Mouse (Mus musculus) brain, adult 10 weeks (tissue): ENCODE measurements around the gene Fetub. TPM values are rescaled to one million over a fixed set of nuclear protein-coding genes. Genes with fewer than 3 reads are reported as not detected.

Experiments used
- polyA plus RNA-seq: library from polyadenylated mRNA; stranded (reverse); fragments of 350-450 nt; fragmentation: Illumina TruSeq; extraction: RNeasy Lipid Tissue Mini Kit (QIAGEN cat#74804); gene quantifications from one replicate; pipeline ENCODE4 v1.2.3, GENCODE M21; 2015; ENCODE audit warnings: low read depth, low replicate concordance

The Fetub gene
- polyA plus RNA-seq = not detected

GRCm38 (mm10) chr16:22918034-22918433 lies at the start of gene Fetub:
Fetub (plus strand) TSS chr16:22918334.

GRCm38 (mm10) chr16:22890683-22891510 lies 27.2 kb upstream of the Fetub start, which contains the start of gene Ahsg:
Ahsg (plus strand) TSS chr16:22891277.

GRCm38 (mm10) chr16:22950840-22951395 lies 32.8 kb downstream of the Fetub start, which contains the start of gene Hrg:
Hrg (plus strand) TSS chr16:22951072.

Other genes starting within 250 kb of the Fetub start
- gene Crygs, start 106.8 kb upstream of the Fetub start, polyA plus RNA-seq = not detected
- 16.6 TPM for gene Tbccd1, start 60.7 kb upstream of the Fetub start, polyA plus RNA-seq
- gene Dnajb11, start 60.5 kb upstream of the Fetub start, polyA plus RNA-seq = 62.1 TPM
- gene Ahsg, start 27.1 kb upstream of the Fetub start, polyA plus RNA-seq = 1.6 TPM
- gene Hrg, start 32.7 kb downstream of the Fetub start, polyA plus RNA-seq = not detected
- not detected for gene Kng2, start 111.1 kb downstream of the Fetub start, polyA plus RNA-seq
- 0.39 TPM for gene Kng1, start 139.5 kb downstream of the Fetub start, polyA plus RNA-seq
- 1,338 TPM for gene Eif4a2, start 189.1 kb downstream of the Fetub start, polyA plus RNA-seq
- gene Rfc4, start 209.4 kb downstream of the Fetub start, polyA plus RNA-seq = 7.9 TPM
- not detected for gene Adipoq, start 228.2 kb downstream of the Fetub start, polyA plus RNA-seq